Mouse (Mus musculus): ENCODE measurements around the gene Arntl2.

DNA sequence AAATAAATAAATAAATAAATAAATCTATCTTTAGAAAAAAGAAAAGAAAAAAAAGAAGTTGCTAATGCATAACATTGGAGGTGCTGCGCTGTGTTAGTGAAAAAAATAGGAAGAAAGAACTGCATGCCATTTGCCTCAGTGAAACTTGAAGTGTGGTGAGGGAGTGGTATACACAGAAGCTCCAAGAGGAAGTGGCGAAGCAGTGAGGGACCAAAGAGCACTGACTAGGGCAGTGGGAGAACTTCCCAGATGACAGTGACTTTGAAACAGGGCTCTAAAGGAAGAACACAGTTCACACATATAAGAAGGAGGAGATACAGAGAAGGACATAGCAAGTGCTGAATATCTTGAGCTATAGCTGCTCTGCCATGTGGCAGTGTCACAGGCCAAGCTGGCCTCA lies 36.8 kb upstream of the Arntl2 start:
- TF ChIP-seq CTCF (IDR thresholded peaks at IDR 0.05; ENCODE audit: low read depth) (no peak), EP300 (IDR thresholded peaks at IDR 0.05; ENCODE audit: low read depth) (no peak)
